Mouse (Mus musculus) MEL (cell line): ENCODE data around the gene Gm20388.

Source experiments
- BHLHE40 ChIP-seq: IDR thresholded peaks from 2 replicates; pipeline ENCODE4 v1.6.1; 2012; ENCODE audit warnings: low read depth, mild to moderate bottlenecking, inconsistent platforms, low read length, improper control_type of control experiment, borderline replicate concordance
- CHD1 ChIP-seq: IDR thresholded peaks from 2 replicates; pipeline ENCODE4 v1.6.1; 2012; ENCODE audit warnings: low read depth, mild to moderate bottlenecking, inconsistent platforms, low read length, improper control_type of control experiment
- CTCF ChIP-seq, 3 experiments: IDR thresholded peaks in 2 of 3; conservative IDR thresholded peaks in 1 of 3; 2 replicates each; pipeline ENCODE4 v1.5.1; 2011 to 2012; ENCODE audit warnings: low read length in 3 of 3, low read depth in 2 of 3, mild to moderate bottlenecking in 2 of 3, improper control_type of control experiment in 1 of 3, inconsistent platforms in 1 of 3, mixed read lengths in 1 of 3, moderate library complexity in 1 of 3; ENCODE audit not compliant: control insufficient read depth in 1 of 3, insufficient read depth in 1 of 3, poor library complexity in 1 of 3, severe bottlenecking in 1 of 3
- MAX ChIP-seq: IDR thresholded peaks from 2 replicates; pipeline ENCODE4 v1.6.1; 2011; ENCODE audit warnings: low read length, improper control_type of control experiment
- POLR2A ChIP-seq, 2 experiments: IDR thresholded peaks; 2 replicates each; pipeline ENCODE4 v1.6.1; 2011 to 2012; ENCODE audit warnings: low read length in 2 of 2, mild to moderate bottlenecking in 2 of 2, control low read depth in 1 of 2, improper control_type of control experiment in 1 of 2, low read depth in 1 of 2, moderate library complexity in 1 of 2; ENCODE audit not compliant: control insufficient read depth in 1 of 2, insufficient read depth in 1 of 2, poor library complexity in 1 of 2
- SMC3 ChIP-seq: IDR thresholded peaks from 2 replicates; pipeline ENCODE4 v1.6.1; 2011; ENCODE audit warnings: low read depth, low read length, improper control_type of control experiment

- TF ChIP-seq CTCF (IDR thresholded peaks at IDR 0.05 in 2 of 3, conservative IDR thresholded peaks at IDR 0.05 in 1 of 3; ENCODE audit: control insufficient read depth in 1 of 3, insufficient read depth in 1 of 3, low read depth in 2 of 3, low read length in 3 of 3, poor library complexity in 1 of 3, severe bottlenecking in 1 of 3) = no peak
- peak in 1 of 2 experiments; percentile 8; a peak in 1 of 4 replicates for TF ChIP-seq POLR2A (IDR thresholded peaks at IDR 0.05; ENCODE audit: control insufficient read depth in 1 of 2, insufficient read depth in 1 of 2, low read depth in 1 of 2, low read length in 2 of 2, poor library complexity in 1 of 2)
- TF ChIP-seq BHLHE40 = no peak
- TF ChIP-seq CHD1 = no peak
- TF ChIP-seq MAX = no peak
- no peak for TF ChIP-seq SMC3
These were observed 2729.0 kb downstream of the Gm20388 start for GRCm38 (mm10) chr8:122639521-122640248.
